Mouse (Mus musculus) embryonic facial prominence, embryonic 14.5 days (tissue): ENCODE measurements around the gene Mtch1. TPM values are rescaled to one million over a fixed set of nuclear protein-coding genes. Genes with fewer than 3 reads are reported as not detected.
"Not testable (repeated sequence)": the region's sequence is repeated elsewhere in the genome, so short reads cannot be mapped to it uniquely, and the experiment has no call there.

Experiments used
- ATAC-seq: fragments of 200-750 bp; cut with Nextera tagmentation; 2 replicates; pipeline ENCODE4 v1.8.0; 2017; ENCODE audit warnings: low read depth, moderate number of reproducible peaks, moderate TSS enrichment
- DNase-seq: peaks from one replicate; pipeline ENCODE4 v3.0.0-alpha.2; 2015; ENCODE audit warnings: low spot score
- H3K27ac ChIP-seq: fragments of 300-500 bp; sonication (generic); replicated peaks from 2 replicates; pipeline ENCODE4 v1.5.1; 2014; ENCODE audit warnings: low read depth, mild to moderate bottlenecking, low read length, moderate library complexity
- H3K27me3 ChIP-seq: fragments of 300-500 bp; sonication (generic); replicated peaks from 2 replicates; pipeline ENCODE4 v1.6.1; 2014; ENCODE audit warnings: low read length; ENCODE audit not compliant: control insufficient read depth, insufficient read depth
- H3K36me3 ChIP-seq: fragments of 300-500 bp; sonication (generic); 2 replicates; pipeline ENCODE4 v1.6.1; 2014; ENCODE audit warnings: low read length, mixed read lengths; ENCODE audit not compliant: control insufficient read depth, insufficient read depth
- H3K4me1 ChIP-seq: fragments of 300-500 bp; sonication (generic); 2 replicates; pipeline ENCODE4 v1.6.1; 2014; ENCODE audit warnings: antibody characterized with exemption, low read length; ENCODE audit not compliant: control insufficient read depth, insufficient read depth
- H3K4me2 ChIP-seq: fragments of 300-500 bp; sonication (generic); 2 replicates; pipeline ENCODE4 v1.6.1; 2014; ENCODE audit warnings: low read depth, mild to moderate bottlenecking, low read length, moderate library complexity, mixed read lengths
- H3K4me3 ChIP-seq: fragments of 300-500 bp; sonication (generic); 2 replicates; pipeline ENCODE4 v1.5.1; 2014; ENCODE audit warnings: low read depth, mild to moderate bottlenecking, low read length
- H3K9ac ChIP-seq: fragments of 300-500 bp; sonication (generic); 2 replicates; pipeline ENCODE4 v1.6.1; 2014; ENCODE audit warnings: low read depth, mild to moderate bottlenecking, low read length, moderate library complexity, mixed read lengths
- H3K9me3 ChIP-seq: fragments of 300-500 bp; sonication (generic); 2 replicates; pipeline ENCODE4 v1.6.1; 2016; ENCODE audit warnings: low read length; ENCODE audit not compliant: control insufficient read depth
- whole genome bisulfite sequencing: fragments of 180-500 bp; shearing (Covaris S2); extraction: QIAGEN DNeasy Blood & Tissue Kit; methylation state at CpG from one replicate; pipeline ENCODE4 v1.1.7; 2014; 5-methylcytosine and 5-hydroxymethylcytosine counted together
- polyA plus RNA-seq: library from polyadenylated mRNA; unstranded; fragments of >200 nt; fragmentation: Nextera tagmentation; extraction: Ambion mirVana; gene quantifications from 2 replicates; pipeline ENCODE4 v1.2.1, GENCODE M21; 2014

The Mtch1 gene
- 396 and 441 TPM in 2 replicates for polyA plus RNA-seq

DNA sequence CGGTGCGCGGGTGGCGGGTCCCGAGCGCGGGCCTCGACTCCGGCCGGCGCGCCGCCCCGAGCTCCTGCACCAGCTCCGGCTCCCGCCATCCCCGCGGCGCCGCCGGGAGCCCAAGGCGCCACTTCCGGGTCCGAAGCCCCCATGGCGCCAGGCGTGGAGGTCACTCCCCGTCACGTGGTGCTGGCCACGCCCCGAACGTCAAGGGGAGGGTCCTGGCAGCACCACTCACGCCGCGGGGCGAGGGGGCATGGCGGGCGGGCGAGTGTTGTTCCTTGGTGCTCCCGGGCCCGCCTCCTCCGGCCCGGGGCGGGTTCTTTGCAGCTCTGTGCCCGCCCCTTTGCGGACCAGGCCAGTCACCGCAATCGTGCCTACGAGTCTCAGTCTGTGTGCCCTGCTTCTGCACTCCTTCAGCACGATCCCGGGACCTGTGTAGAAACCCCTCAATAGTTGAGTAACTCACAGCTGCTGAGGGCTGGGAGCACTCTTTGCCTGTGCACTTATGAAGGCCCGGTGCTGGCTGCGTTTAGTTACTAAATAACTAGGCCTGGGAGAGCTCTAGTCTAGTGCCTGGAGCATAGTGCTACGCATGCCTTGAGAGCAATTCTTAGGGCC, at the start of gene Mtch1:
Gene Mtch1 (minus strand): TSS at position 290 of the 612 bp plus-strand sequence.
- peak within 1 kb of the TSS; percentile 93 for H3K27ac ChIP-seq
- H3K4me2 ChIP-seq, result peak within 1 kb of the TSS; percentile 52
- H3K27me3 ChIP-seq, result no peaks in the 10 kb centered on the region
- peak; percentile 97 for ATAC-seq
- H3K4me3 ChIP-seq, result peak within 1 kb of the TSS; percentile 95
- H3K9me3 ChIP-seq, result no peaks in the 10 kb centered on the region
- H3K36me3 ChIP-seq, result 0 out of 2 replicates have a peak, but pooled peaks cover 21% of the 10 kb centered on the region
- peak within 1 kb of the TSS; percentile 92 for H3K9ac ChIP-seq
- H3K4me1 ChIP-seq, result 0 out of 2 replicates have a peak, but pooled peaks cover 6% of the 10 kb centered on the region
- 3% methylated on average over 29 of the region's 53 CpGs for WGBS
- peak; percentile 99 for DNase-seq

DNA sequence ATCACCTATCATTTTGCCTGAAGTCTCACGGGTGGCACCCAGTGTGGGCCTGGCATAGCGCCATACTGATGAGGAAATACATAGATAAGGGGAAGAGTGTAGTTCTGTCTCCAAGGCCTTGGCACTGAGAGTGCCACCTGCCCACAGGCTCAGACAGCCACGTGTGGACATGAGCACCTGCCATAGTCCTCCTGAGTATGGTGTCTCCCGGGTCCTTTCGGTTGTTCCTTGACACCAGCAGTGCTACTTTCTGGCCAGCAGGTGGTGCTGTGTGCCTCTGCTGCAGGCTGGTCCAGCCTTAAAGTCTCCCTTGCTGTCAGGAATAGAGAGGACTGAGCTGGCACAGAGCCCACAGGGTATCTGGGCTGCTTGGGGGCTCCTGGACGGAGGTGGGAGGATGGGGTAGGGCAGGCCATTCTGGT, 49.1 kb upstream of the Mtch1 start:
- 13% methylated on average over 6 of the region's 6 CpGs for WGBS
- H3K9ac ChIP-seq, result no peak overlapping the region
- no peaks in the 10 kb centered on the region for H3K27me3 ChIP-seq
- peak overlapping the region; percentile 32; the same call in 1 of the 2 replicates for H3K4me2 ChIP-seq
- H3K4me1 ChIP-seq, result peaks cover 17% of the 10 kb centered on the region; the same call in 1 of the 2 replicates
- H3K27ac ChIP-seq, result no peak overlapping the region
- no peaks in the 10 kb centered on the region for H3K36me3 ChIP-seq
- H3K9me3 ChIP-seq, result no peaks in the 10 kb centered on the region
- DNase-seq (peak; percentile 91), ATAC-seq (peak; percentile 69)
- no peak overlapping the region for H3K4me3 ChIP-seq

DNA sequence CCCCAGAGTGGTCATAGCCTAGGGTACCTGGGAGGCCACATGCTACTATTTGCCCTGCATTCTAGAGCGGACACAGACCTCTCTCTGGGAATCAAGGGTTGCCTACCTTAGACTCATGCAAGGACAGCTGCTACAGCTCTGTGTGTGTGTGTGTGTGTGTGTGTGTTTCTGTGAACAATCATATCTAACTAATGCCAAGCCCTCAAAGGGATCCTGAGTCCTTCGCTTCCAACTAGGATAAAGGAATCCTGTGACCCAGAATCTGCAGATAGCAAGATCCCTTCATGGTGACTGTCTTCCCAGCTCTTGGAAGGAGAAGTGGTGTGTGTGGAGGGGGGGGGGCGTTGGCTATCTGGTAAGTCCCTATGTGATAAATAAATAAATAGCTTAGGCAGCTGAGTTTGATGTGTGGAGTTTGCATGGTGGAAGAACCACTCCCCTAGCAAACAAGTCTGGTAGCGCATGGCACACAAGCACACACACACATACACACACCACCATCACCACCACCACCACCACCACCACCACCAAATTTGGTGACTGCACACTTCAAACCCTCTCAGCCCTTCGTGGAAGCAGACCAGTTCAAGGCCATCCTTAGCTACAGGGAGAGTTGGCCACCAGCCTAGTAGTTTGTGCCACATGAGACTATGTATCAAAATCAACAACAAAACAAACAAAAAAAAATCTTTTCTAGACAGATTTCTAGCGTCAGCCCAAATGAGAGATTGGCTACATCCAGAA, 48.5 kb upstream of the Mtch1 start:
- no peak for ATAC-seq
- no peak overlapping the region for H3K4me2 ChIP-seq
- H3K9me3 ChIP-seq, result no peaks in the 10 kb centered on the region
- H3K4me3 ChIP-seq, result no peak overlapping the region
- H3K4me1 ChIP-seq, result peaks cover 17% of the 10 kb centered on the region; the same call in 1 of the 2 replicates
- DNase-seq, result no peak
- no peak overlapping the region for H3K9ac ChIP-seq
- 48% methylated on average over 6 of the region's 6 CpGs for WGBS
- H3K27ac ChIP-seq, result no peak overlapping the region
- no peaks in the 10 kb centered on the region for H3K27me3 ChIP-seq
- H3K36me3 ChIP-seq, result no peaks in the 10 kb centered on the region

DNA sequence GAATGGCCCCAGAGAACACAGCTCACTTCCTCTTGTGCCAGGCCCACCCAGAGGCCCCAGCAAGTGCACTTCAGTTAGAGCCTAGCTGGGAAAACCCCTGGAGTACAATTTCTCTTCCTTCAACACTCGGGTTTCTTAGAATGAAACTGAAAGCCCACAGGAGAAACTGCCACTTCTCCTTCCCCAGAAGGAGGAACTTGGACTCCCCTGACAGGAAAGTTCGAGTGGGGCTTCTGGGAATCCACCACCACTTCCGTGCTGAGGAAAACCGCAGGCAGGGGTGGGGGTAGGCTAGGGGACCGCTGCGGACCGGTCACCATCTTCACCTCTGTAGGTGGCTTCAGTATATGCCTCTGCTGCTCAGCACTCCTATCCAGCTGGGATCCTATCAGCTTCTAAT, 47.6 kb upstream of the Mtch1 start:
- 59% methylated on average over 7 of the region's 7 CpGs for WGBS
- H3K4me2 ChIP-seq, result no peak overlapping the region
- no peak overlapping the region for H3K4me3 ChIP-seq
- no peaks in the 10 kb centered on the region for H3K9me3 ChIP-seq
- peaks cover 17% of the 10 kb centered on the region; the same call in 1 of the 2 replicates for H3K4me1 ChIP-seq
- H3K27ac ChIP-seq, result no peak overlapping the region
- no peaks in the 10 kb centered on the region for H3K36me3 ChIP-seq
- no peaks in the 10 kb centered on the region for H3K27me3 ChIP-seq
- peak; percentile 37 for DNase-seq
- no peak for ATAC-seq
- H3K9ac ChIP-seq, result no peak overlapping the region

DNA sequence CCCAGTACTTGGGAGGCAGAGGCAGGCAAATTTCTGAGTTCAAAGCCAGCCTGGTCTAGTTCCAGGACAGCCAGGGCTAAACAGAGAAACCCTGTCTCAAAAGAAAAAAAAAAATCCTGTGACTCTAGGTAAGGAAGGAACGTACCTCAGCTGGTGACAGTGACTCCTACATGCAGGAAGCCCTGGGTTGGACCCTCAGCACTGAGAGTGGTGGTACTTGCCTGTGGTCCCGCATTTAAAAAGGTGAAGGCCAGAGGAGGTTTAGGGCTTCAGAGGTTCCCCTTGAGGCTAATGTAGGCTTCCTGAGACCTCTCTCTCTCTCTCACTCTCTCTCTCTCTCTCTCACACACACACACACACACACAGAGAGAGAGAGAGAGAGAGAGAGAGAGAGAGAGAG, 47.0 kb upstream of the Mtch1 start:
- 83% methylated on average over 2 of the region's 2 CpGs for WGBS
- DNase-seq, ATAC-seq, H3K27me3 ChIP-seq, H3K27ac ChIP-seq, H3K9me3 ChIP-seq, H3K4me2 ChIP-seq, H3K36me3 ChIP-seq, H3K9ac ChIP-seq, H3K4me3 ChIP-seq: not testable (repeated sequence)
- H3K4me1 ChIP-seq, result peaks cover 17% of the 10 kb centered on the region; the same call in 1 of the 2 replicates

DNA sequence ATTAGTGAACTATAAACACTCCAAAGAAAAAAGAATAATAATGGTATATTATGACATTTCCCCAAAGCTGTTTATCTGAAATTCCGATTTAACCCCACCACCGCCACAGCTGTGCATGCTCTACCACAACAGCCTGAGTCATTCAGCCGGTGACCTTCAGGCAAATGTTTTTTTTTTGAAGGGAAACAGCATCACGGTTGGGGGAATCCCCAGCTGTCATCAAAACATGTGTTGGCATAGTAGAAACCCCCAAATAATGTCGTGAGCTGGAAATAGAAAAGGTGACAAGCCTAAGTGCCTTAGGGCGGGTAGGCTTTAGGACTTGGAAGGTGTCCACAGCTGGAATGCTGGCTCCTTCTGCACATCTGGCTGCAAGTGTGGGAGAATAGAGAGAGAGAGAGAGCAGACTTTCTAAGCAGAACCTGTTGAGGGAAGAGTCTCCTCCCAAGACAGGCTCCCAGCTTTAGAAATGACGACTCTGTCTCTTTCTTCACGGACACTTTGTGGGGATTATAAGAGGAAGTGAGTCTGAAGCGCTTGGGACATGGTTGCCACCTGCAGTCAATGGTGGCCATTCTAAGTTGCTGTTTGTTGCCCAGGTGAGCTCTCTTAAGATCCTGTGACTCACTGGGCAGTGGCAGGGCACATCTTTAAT, 46.5 kb upstream of the Mtch1 start:
- peak; percentile 14 for DNase-seq
- H3K36me3 ChIP-seq, result no peaks in the 10 kb centered on the region
- no peaks in the 10 kb centered on the region for H3K9me3 ChIP-seq
- no peaks in the 10 kb centered on the region for H3K27me3 ChIP-seq
- ATAC-seq, result no peak
- no peak overlapping the region for H3K27ac ChIP-seq
- peaks cover 17% of the 10 kb centered on the region; the same call in 1 of the 2 replicates for H3K4me1 ChIP-seq
- no peak overlapping the region for H3K9ac ChIP-seq
- no peak overlapping the region for H3K4me3 ChIP-seq
- WGBS, result 41% methylated on average over 9 of the region's 9 CpGs
- no peak overlapping the region for H3K4me2 ChIP-seq

DNA sequence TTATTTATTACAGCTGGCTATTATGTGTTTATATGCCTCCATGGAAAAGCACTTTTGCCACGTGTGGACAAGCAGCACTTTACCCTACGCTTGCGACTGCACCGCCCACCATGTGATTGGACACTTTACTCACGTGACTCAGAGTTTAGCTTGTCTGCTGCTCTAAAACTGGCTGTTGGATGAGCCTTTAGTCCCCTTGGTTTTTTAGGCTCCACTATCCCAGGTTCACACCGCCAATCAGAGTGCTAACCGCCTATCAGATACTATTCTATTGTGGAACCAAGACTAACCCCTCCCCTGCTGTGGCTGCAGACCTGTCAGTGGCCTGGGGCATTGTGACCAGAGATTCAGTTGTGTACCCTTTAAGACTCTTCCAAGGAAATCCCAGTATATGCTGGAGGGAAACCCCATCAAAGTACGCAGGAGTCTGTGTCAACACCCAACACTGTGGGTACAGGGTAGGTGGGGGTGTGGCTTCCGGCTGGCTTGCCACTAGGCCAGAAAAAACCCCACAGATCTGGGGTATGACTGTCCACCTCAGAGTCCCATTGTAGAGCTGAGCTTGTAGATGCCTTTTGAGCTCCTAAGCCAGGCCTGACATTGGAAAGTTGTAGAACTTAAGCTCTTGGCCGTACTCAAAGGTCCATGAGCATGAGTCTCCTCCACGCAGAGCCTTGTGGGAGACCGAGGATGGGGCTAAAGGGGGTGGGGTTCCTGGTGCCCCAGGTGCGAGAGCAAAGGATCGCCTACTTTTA, 45.8 kb upstream of the Mtch1 start:
- ATAC-seq, result no peak
- Histone ChIP-seq H3K36me3 (no peaks in the 10 kb centered on the region), H3K27me3 (no peaks in the 10 kb centered on the region), H3K4me3 (no peak overlapping the region), H3K9ac (no peak overlapping the region), H3K4me2 (no peak overlapping the region), H3K4me1 (peaks cover 15% of the 10 kb centered on the region; the same call in 1 of the 2 replicates), H3K9me3 (no peaks in the 10 kb centered on the region), H3K27ac (no peak overlapping the region)
- no peak for DNase-seq
- WGBS, result 61% methylated on average over 14 of the region's 14 CpGs

DNA sequence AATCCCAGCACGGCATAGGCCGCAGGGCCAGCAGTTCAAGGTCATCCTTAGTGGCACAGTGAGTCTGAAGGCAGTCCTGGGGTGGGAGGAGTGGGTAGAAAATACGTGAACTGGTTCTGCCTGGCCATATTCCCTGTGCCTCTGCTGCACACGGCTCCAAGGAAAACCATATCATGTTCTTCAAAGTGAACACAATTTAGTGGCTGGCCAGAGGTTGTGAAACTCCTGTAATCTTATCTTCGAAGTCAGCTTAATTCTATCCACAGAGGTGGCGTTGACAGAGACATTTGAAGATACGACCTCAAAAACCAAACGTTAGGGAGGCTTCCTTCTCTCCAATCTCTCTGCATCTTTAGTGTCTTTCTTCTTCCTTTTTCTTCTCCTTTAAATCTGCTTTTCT, 43.5 kb upstream of the Mtch1 start:
- Histone ChIP-seq H3K36me3 (no peaks in the 10 kb centered on the region), H3K4me2 (no peak overlapping the region), H3K27ac (no peak overlapping the region), H3K9ac (no peak overlapping the region), H3K4me3 (no peak overlapping the region), H3K27me3 (no peaks in the 10 kb centered on the region), H3K9me3 (no peaks in the 10 kb centered on the region), H3K4me1 (no peaks in the 10 kb centered on the region; the same call in 1 of the 2 replicates)
- no peak for DNase-seq
- no peak for ATAC-seq
- WGBS, result 70% methylated on average over 8 of the region's 8 CpGs
